In the genomic region with DNA sequence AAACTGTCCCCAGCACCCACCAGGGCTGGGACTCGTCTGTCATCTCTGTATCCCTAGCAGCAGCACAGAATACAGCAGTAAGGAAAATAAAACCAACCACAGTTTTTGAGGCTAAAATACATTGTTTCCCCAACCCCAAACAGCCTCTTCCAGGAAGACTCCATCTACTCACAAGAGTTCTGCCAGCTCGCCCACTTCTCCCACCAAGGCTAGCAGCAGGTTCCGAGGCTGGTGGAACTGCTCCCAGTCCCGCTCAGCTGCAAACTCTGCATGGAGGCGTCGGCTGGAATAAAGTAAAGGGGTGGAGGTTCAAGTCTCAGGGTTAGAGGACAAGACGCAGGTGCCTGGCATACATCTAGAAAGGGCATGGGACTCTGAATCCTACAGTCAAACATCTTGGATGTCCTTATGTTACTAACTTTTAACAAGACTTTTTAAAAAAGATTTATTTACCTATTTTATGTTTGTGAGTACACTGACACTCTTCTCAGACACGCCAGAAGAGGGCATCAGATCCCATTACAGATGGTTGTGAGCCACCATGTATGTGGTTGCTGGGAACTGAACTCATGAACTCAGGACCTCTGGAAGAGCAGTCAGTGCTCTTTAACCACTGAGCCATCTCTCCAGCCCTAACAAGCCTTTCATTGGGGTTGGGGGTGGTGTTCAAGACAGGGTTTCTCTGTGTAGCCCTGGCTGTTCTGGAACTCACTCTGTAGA, we compare ENCODE assay signal across 1 mouse cellular context.
TF ChIP-seq lines count a peak whose summit lies in the region.

No protein-coding gene starts in this region.

TF ChIP-seq in CH12.LX, 34 proteins besides CTCF, POLR2A, EP300 and RAD21:
- TF ChIP-seq SMC3 (IDR thresholded peaks at IDR 0.05; ENCODE audit: low read depth, low read length): peak; percentile 19; the same call in 1 of the 2 replicates
- no peak for TF ChIP-seq ZC3H11A (IDR thresholded peaks at IDR 0.05; ENCODE audit: low read depth, low read length)
